Mouse (Mus musculus) erythroblast, embryonic 14.5 days (primary cell): ENCODE data around the gene Tmem245.

ENCODE experiments used
- GATA1 ChIP-seq: IDR thresholded peaks from 2 replicates; pipeline ENCODE4 v1.6.1; 2012; ENCODE audit warnings: low read length, inconsistent platforms, mixed read lengths
- TAL1 ChIP-seq: IDR thresholded peaks from 3 replicates; pipeline ENCODE4 v1.6.1; 2012; ENCODE audit warnings: low read length, inconsistent platforms, mixed read lengths

- TF ChIP-seq GATA1 (no peak), TAL1 (no peak)
Observed at GRCm38 (mm10) chr4:56880036-56880703, 67.1 kb downstream of the Tmem245 start.
